Mouse (Mus musculus) forebrain, embryonic 11.5 days (tissue): ENCODE results near the gene 1700013F07Rik. TPM values are rescaled to one million over a fixed set of nuclear protein-coding genes. Genes with fewer than 3 reads are reported as not detected.
"Not testable (repeated sequence)": the region's sequence is repeated elsewhere in the genome, so short reads cannot be mapped to it uniquely, and the experiment has no call there.

Experiments used
- ATAC-seq: fragments of 200-750 bp; cut with Nextera tagmentation; replicated peaks from 2 replicates; pipeline ENCODE4 v1.8.0; 2017; ENCODE audit warnings: moderate TSS enrichment; ENCODE audit not compliant: low FRiP score
- DNase-seq: peaks from one replicate; pipeline ENCODE4 v3.0.0-alpha.2; 2017; ENCODE audit warnings: low spot score
- H3K27ac ChIP-seq: fragments of 300-500 bp; sonication (generic); 2 replicates; pipeline ENCODE4 v1.5.1; 2014; ENCODE audit warnings: low read depth, low read length
- H3K27me3 ChIP-seq: fragments of 300-500 bp; sonication (generic); 2 replicates; pipeline ENCODE4 v1.6.1; 2014; ENCODE audit warnings: mild to moderate bottlenecking, low read length, mixed read lengths; ENCODE audit not compliant: control insufficient read depth, insufficient read depth
- H3K36me3 ChIP-seq: fragments of 300-500 bp; sonication (generic); 2 replicates; pipeline ENCODE4 v1.6.1; 2014; ENCODE audit warnings: mild to moderate bottlenecking, low read length, moderate library complexity, mixed read lengths; ENCODE audit not compliant: control insufficient read depth, insufficient read depth
- H3K4me1 ChIP-seq: fragments of 300-500 bp; sonication (generic); replicated peaks from 2 replicates; pipeline ENCODE4 v1.6.1; 2014; ENCODE audit warnings: low read length, mixed read lengths; ENCODE audit not compliant: control insufficient read depth, insufficient read depth
- H3K4me2 ChIP-seq: fragments of 300-500 bp; sonication (generic); 2 replicates; pipeline ENCODE4 v1.6.1; 2014; ENCODE audit warnings: low read depth, mild to moderate bottlenecking, low read length, moderate library complexity, mixed read lengths; ENCODE audit not compliant: severe bottlenecking
- H3K4me3 ChIP-seq: fragments of 300-500 bp; sonication (generic); 2 replicates; pipeline ENCODE4 v1.5.1; 2014; ENCODE audit warnings: low read depth, low read length
- H3K9ac ChIP-seq: fragments of 300-500 bp; sonication (generic); 2 replicates; pipeline ENCODE4 v1.6.1; 2014; ENCODE audit warnings: low read length
- H3K9me3 ChIP-seq: fragments of 300-500 bp; sonication (generic); 2 replicates; pipeline ENCODE4 v1.6.1; 2016; ENCODE audit warnings: low read length, mixed read lengths; ENCODE audit not compliant: control insufficient read depth
- WGBS: fragments of 180-500 bp; shearing (Covaris S2); extraction: QIAGEN DNeasy Blood & Tissue Kit; methylation state at CpG from one replicate; pipeline ENCODE4 v1.1.7; 2014; 5-methylcytosine and 5-hydroxymethylcytosine counted together
- polyA plus RNA-seq: library from polyadenylated mRNA; unstranded; fragments of >200 nt; fragmentation: Nextera tagmentation; extraction: Ambion mirVana; gene quantifications from 2 replicates; pipeline ENCODE4 v1.2.1, GENCODE M21; 2014

1700013F07Rik gene
- polyA plus RNA-seq = 0.63 and 0.68 TPM in 2 replicates

GRCm38 (mm10) chr3:108533951-108534350 is at the start of gene 1700013F07Rik:
1700013F07Rik (plus strand) TSS chr3:108534150.
- DNase-seq (no peak), ATAC-seq (no peak)
- no peak within 1 kb of the TSS for H3K4me3 ChIP-seq
- no peak within 1 kb of the TSS for H3K4me2 ChIP-seq
- 90% methylated on average over 6 of the region's 6 CpGs for WGBS
- no peak within 1 kb of the TSS for H3K27ac ChIP-seq
- peaks cover 8% of the 10 kb centered on the region for H3K27me3 ChIP-seq
- no peak within 1 kb of the TSS for H3K9ac ChIP-seq
- no peaks in the 10 kb centered on the region; the same call in 1 of the 2 replicates for H3K4me1 ChIP-seq
- no peaks in the 10 kb centered on the region for H3K36me3 ChIP-seq
- H3K9me3 ChIP-seq = no peaks in the 10 kb centered on the region

GRCm38 (mm10) chr3:108484749-108485148 is 49.2 kb upstream of the 1700013F07Rik start:
- Histone ChIP-seq H3K9me3 (no peaks in the 10 kb centered on the region), H3K4me1 (no peaks in the 10 kb centered on the region), H3K27me3 (no peaks in the 10 kb centered on the region), H3K4me3 (no peak overlapping the region), H3K9ac (no peak overlapping the region), H3K27ac (no peak overlapping the region), H3K4me2 (no peak overlapping the region), H3K36me3 (no peaks in the 10 kb centered on the region)
- 89% methylated on average over 4 of the region's 4 CpGs for WGBS
- DNase-seq (no peak), ATAC-seq (no peak)

GRCm38 (mm10) chr3:108489968-108490367 is 44.0 kb upstream of the 1700013F07Rik start:
- Histone ChIP-seq H3K4me3 (no peak overlapping the region), H3K4me2 (no peak overlapping the region), H3K36me3 (no peaks in the 10 kb centered on the region), H3K9ac (no peak overlapping the region), H3K4me1 (peaks cover 3% of the 10 kb centered on the region; the same call in 1 of the 2 replicates), H3K27me3 (no peaks in the 10 kb centered on the region), H3K9me3 (no peaks in the 10 kb centered on the region), H3K27ac (no peak overlapping the region)
- no peak for DNase-seq
- ATAC-seq = no peak
- 41% methylated on average over 3 of the region's 3 CpGs for WGBS

GRCm38 (mm10) chr3:108494861-108495474 is 39.0 kb upstream of the 1700013F07Rik start:
- Histone ChIP-seq H3K4me3 (no peak overlapping the region), H3K27ac (0 out of 2 replicates have a peak overlapping the region, but pooled peaks have one; percentile 25), H3K9ac (no peak overlapping the region; the same call in 1 of the 2 replicates), H3K4me2 (no peak overlapping the region), H3K36me3 (no peaks in the 10 kb centered on the region), H3K4me1 (peaks cover 4% of the 10 kb centered on the region; the same call in 1 of the 2 replicates), H3K9me3 (no peaks in the 10 kb centered on the region), H3K27me3 (no peaks in the 10 kb centered on the region)
- ATAC-seq (no peak), DNase-seq (no peak)
- WGBS = 61% methylated on average over 9 of the region's 9 CpGs

DNA sequence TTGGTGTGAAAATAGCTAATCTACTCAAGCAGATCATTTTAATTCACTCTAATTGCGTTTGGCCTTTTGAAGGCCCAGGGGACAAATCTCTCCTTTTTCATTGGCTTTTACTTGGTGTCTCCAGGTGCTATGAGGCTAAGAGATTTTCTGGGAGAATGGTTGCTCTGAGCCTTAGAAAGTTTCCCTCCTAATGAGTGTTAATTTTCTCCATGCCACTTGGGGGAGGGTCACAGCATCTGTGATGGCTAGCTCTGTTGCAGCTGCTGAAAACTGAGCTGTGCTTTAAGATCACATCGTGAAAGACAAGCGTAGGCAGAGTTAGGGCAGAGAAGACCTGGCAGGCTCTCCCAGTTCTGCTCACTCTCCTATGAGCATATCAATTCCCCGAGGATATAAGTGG is 38.5 kb upstream of the 1700013F07Rik start:
- WGBS = 23% methylated on average over 4 of the region's 4 CpGs
- Histone ChIP-seq H3K4me1 (peaks cover 4% of the 10 kb centered on the region; the same call in 1 of the 2 replicates), H3K9me3 (no peaks in the 10 kb centered on the region), H3K4me3 (no peak overlapping the region), H3K36me3 (no peaks in the 10 kb centered on the region), H3K4me2 (no peak overlapping the region), H3K9ac (no peak overlapping the region; the same call in 1 of the 2 replicates), H3K27me3 (no peaks in the 10 kb centered on the region), H3K27ac (no peak overlapping the region)
- ATAC-seq (no peak; the same call in 1 of the 2 replicates), DNase-seq (no peak)

DNA sequence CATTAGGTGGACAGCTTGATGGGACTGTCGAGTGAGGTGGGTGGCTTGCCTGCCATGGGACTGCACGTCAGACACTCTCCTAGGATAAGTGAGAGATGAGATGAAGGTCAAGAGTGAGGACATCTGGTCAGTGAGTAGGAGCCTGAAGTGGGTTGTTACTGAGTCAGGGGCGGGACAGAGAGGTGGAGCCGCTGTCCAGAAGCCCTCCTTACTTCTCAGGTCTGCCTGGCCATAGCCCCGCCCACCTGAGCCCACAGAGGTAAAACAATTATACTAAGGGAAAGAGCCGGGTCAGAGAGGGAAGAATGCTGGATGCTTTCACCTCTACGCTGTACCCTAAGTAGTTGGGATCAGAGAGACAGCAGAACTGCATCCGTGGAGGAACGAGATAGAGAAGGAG is 36.3 kb upstream of the 1700013F07Rik start:
- 39% methylated on average over 9 of the region's 9 CpGs for WGBS
- H3K4me2 ChIP-seq = no peak overlapping the region
- H3K9ac ChIP-seq = no peak overlapping the region
- DNase-seq (no peak), ATAC-seq (no peak)
- no peaks in the 10 kb centered on the region for H3K9me3 ChIP-seq
- H3K4me1 ChIP-seq = peaks cover 4% of the 10 kb centered on the region; the same call in 1 of the 2 replicates
- no peaks in the 10 kb centered on the region for H3K27me3 ChIP-seq
- H3K27ac ChIP-seq = no peak overlapping the region
- H3K4me3 ChIP-seq = no peak overlapping the region
- H3K36me3 ChIP-seq = no peaks in the 10 kb centered on the region

- Histone ChIP-seq H3K27me3 (no peaks in the 10 kb centered on the region), H3K9ac (no peak overlapping the region), H3K4me3 (no peak overlapping the region), H3K27ac (no peak overlapping the region), H3K36me3 (no peaks in the 10 kb centered on the region), H3K4me1 (peaks cover 3% of the 10 kb centered on the region; the same call in 1 of the 2 replicates), H3K4me2 (no peak overlapping the region), H3K9me3 (no peaks in the 10 kb centered on the region)
- ATAC-seq (no peak), DNase-seq (no peak)
- WGBS = 73% methylated on average over 8 of the region's 8 CpGs
Measured at GRCm38 (mm10) chr3:108499826-108500225, 34.1 kb upstream of the 1700013F07Rik start.

GRCm38 (mm10) chr3:108501411-108501810 is 32.5 kb upstream of the 1700013F07Rik start:
- WGBS = 87% methylated on average over 3 of the region's 3 CpGs
- not testable (repeated sequence) for H3K9me3 ChIP-seq, H3K27ac ChIP-seq, H3K36me3 ChIP-seq, H3K4me2 ChIP-seq, ATAC-seq, H3K4me3 ChIP-seq, DNase-seq, H3K4me1 ChIP-seq, H3K27me3 ChIP-seq, H3K9ac ChIP-seq

- no peaks in the 10 kb centered on the region for H3K9me3 ChIP-seq
- no peak overlapping the region for H3K4me3 ChIP-seq
- no peak overlapping the region for H3K4me2 ChIP-seq
- WGBS = 85% methylated on average over 4 of the region's 4 CpGs
- DNase-seq (no peak), ATAC-seq (no peak)
- no peak overlapping the region for H3K9ac ChIP-seq
- no peak overlapping the region for H3K27ac ChIP-seq
- no peaks in the 10 kb centered on the region for H3K27me3 ChIP-seq
- no peaks in the 10 kb centered on the region for H3K4me1 ChIP-seq
- no peaks in the 10 kb centered on the region for H3K36me3 ChIP-seq
Measured at GRCm38 (mm10) chr3:108503908-108504307, 30.0 kb upstream of the 1700013F07Rik start.
